ENCODE assay signal across 9 mouse cellular contexts in genomic region chr2:34897820-34898219, GRCm38 (mm10). TPM values are rescaled to one million over a fixed set of nuclear protein-coding genes. Genes with fewer than 3 reads are reported as not detected.
DNase-seq lines count a peak whose midpoint lies in the region; ATAC-seq and TF ChIP-seq lines count a peak whose summit lies in the region.
"Had no signal": no experiment of that assay in that cellular context is flagged by ENCODE, and none has a peak within 500 bp of the region (broad histone marks: within the 10 kb centered on the region; RNA-seq: fewer than 3 reads in every experiment).

No protein-coding gene starts in this region.

- DNase-seq in cerebellum, adult 2 months, result peak in 1 of 2 experiments; percentile 23
- DNase-seq in cerebellum, postnatal 4 days (ENCODE audit: low spot score in 2 of 2), result no peak
- DNase-seq in cerebellum, postnatal 14 days, result peak; percentile 59 to 66
- DNase-seq in right cerebral cortex, postnatal 4 days, result no peak

- peak; percentile 52; the same call in 1 of the 2 replicates for TF ChIP-seq CTCF in cerebellum, adult 2 months (IDR thresholded peaks at IDR 0.05; ENCODE audit: borderline replicate concordance, insufficient read depth, low read depth, low read length)
- peak; percentile 36 for TF ChIP-seq CTCF in C2C12 (IDR thresholded peaks at IDR 0.05; ENCODE audit: control insufficient read depth, insufficient read depth, insufficient read length)

- no peak overlapping the region for H3K4me3 ChIP-seq in cerebellum, adult 2 months (replicated peaks; ENCODE audit: insufficient read depth, low read depth, low read length)
- no peak overlapping the region for H3K4me3 ChIP-seq in C2C12 (ENCODE audit: insufficient read depth, poor library complexity, severe bottlenecking)
- H3K4me3 ChIP-seq in kidney, embryonic 16.5 days (ENCODE audit: low read length), result no peak overlapping the region
- no peak overlapping the region for H3K4me3 ChIP-seq in heart, embryonic 12.5 days
- H3K4me3 ChIP-seq: limb, embryonic 12.5 days had no signal

- H3K79me3 ChIP-seq in C2C12 (ENCODE audit: low read depth), result no peaks in the 10 kb centered on the region

- H3K27me3 ChIP-seq in cerebellum, adult 2 months (ENCODE audit: control insufficient read depth, insufficient read depth, low read length), result no peaks in the 10 kb centered on the region
- no peaks in the 10 kb centered on the region for H3K27me3 ChIP-seq in C2C12 (ENCODE audit: control insufficient read depth, insufficient read depth, insufficient read length)
- H3K27me3 ChIP-seq in kidney, embryonic 16.5 days (ENCODE audit: insufficient read depth, low read length), result no peaks in the 10 kb centered on the region
- H3K27me3 ChIP-seq in heart, embryonic 12.5 days (replicated peaks), result peaks cover 11% of the 10 kb centered on the region; the same call in 1 of the 2 replicates

- no peaks in the 10 kb centered on the region for H3K9me3 ChIP-seq in kidney, embryonic 16.5 days (ENCODE audit: low read length)
- no peaks in the 10 kb centered on the region for H3K9me3 ChIP-seq in heart, embryonic 12.5 days (replicated peaks)
- H3K9me3 ChIP-seq: limb, embryonic 12.5 days had no signal

- ATAC-seq in kidney, embryonic 16.5 days (ENCODE audit: low FRiP score, low TSS enrichment), result peak; percentile 32
- peak; percentile 85 for ATAC-seq in megakaryocyte progenitor cell, adult 5-6 weeks (replicated peaks; ENCODE audit: poor library complexity)
- ATAC-seq in heart, embryonic 12.5 days (ENCODE audit: insufficient number of reproducible peaks, low FRiP score), result no peak

- no peaks in the 10 kb centered on the region for H3K79me2 ChIP-seq in C2C12 (ENCODE audit: control insufficient read depth, insufficient read depth)

- H3K27ac ChIP-seq in cerebellum, adult 2 months (ENCODE audit: insufficient read depth, low read length), result no peak overlapping the region
- H3K27ac ChIP-seq in kidney, embryonic 16.5 days (ENCODE audit: low read length), result 0 out of 2 replicates have a peak overlapping the region, but pooled peaks have one; percentile 17
- H3K27ac ChIP-seq in heart, embryonic 12.5 days (ENCODE audit: poor library complexity, severe bottlenecking), result no peak overlapping the region
- H3K27ac ChIP-seq: limb, embryonic 12.5 days had no signal

- 24% methylated on average over 10 of the region's 10 CpGs for WGBS in cerebellum, adult 2 months
- WGBS in kidney, embryonic 16.5 days, result 17% methylated on average over 10 of the region's 10 CpGs
- WGBS in heart, embryonic 12.5 days, result 25% methylated on average over 10 of the region's 10 CpGs

- H3ac ChIP-seq in C2C12 (ENCODE audit: control insufficient read depth, insufficient read length, low read depth), result no peak overlapping the region

- peaks cover 41% of the 10 kb centered on the region for H3K36me3 ChIP-seq in C2C12 (ENCODE audit: control insufficient read depth, insufficient read depth)
- peaks cover 19% of the 10 kb centered on the region; the same call in 1 of the 2 replicates for H3K36me3 ChIP-seq in kidney, embryonic 16.5 days (ENCODE audit: insufficient read depth, low read length)
- no peaks in the 10 kb centered on the region; the same call in 1 of the 2 replicates for H3K36me3 ChIP-seq in heart, embryonic 12.5 days
- H3K36me3 ChIP-seq: limb, embryonic 12.5 days had no signal

- no peak overlapping the region for H3K4me2 ChIP-seq in kidney, embryonic 16.5 days (replicated peaks; ENCODE audit: low read depth, low read length)
- H3K4me2 ChIP-seq in heart, embryonic 12.5 days, result no peak overlapping the region
- H3K4me2 ChIP-seq: limb, embryonic 12.5 days had no signal

- no peak for TF ChIP-seq POLR2A in cerebellum, adult 2 months (IDR thresholded peaks at IDR 0.05; ENCODE audit: borderline replicate concordance, insufficient read depth, low read length)

- 0 out of 2 replicates have a peak overlapping the region, but pooled peaks have one; percentile 11 for H3K9ac ChIP-seq in kidney, embryonic 16.5 days (replicated peaks; ENCODE audit: low read length)
- no peak overlapping the region for H3K9ac ChIP-seq in heart, embryonic 12.5 days

- peaks cover 24% of the 10 kb centered on the region for H3K4me1 ChIP-seq in cerebellum, adult 2 months (ENCODE audit: control insufficient read depth, insufficient read depth, low read length)
- peaks cover 2% of the 10 kb centered on the region; the same call in 1 of the 2 replicates for H3K4me1 ChIP-seq in kidney, embryonic 16.5 days (ENCODE audit: insufficient read depth, low read length)
- peaks cover 3% of the 10 kb centered on the region for H3K4me1 ChIP-seq in heart, embryonic 12.5 days (replicated peaks)
- H3K4me1 ChIP-seq: limb, embryonic 12.5 days had no signal

TF ChIP-seq in C2C12, 6 proteins besides CTCF, POLR2A, EP300 and RAD21:
- TF ChIP-seq FOSL1 (IDR thresholded peaks at IDR 0.05; ENCODE audit: insufficient read depth, low read length, poor library complexity, severe bottlenecking) (no peak), USF1 (IDR thresholded peaks at IDR 0.05; ENCODE audit: low read depth) (no peak), MYOD1 (IDR thresholded peaks at IDR 0.05; ENCODE audit: control insufficient read depth, insufficient read length, low read depth) (no peak), CEBPB (IDR thresholded peaks at IDR 0.05; ENCODE audit: low read depth) (no peak)
TF ChIP-seq in C2C12: peak in this region for 0.

RNA-seq across cellular contexts. Expression of gene Phf19, which starts 16.0 kb away (rescaled TPM):
- 1.7 and 2.2 TPM in 2 replicates for polyA plus RNA-seq in cerebellum, adult 2 months (2012; rRNA removed)
- polyA plus RNA-seq in C2C12 (2012; fragmentation: generic; extraction: Trizol), result 7.6 TPM
- polyA plus RNA-seq in kidney, embryonic 16.5 days (2015; fragmentation: Nextera tagmentation; extraction: Ambion mirVana), result 21.4 and 22.2 TPM in 2 replicates
- 6.9 and 8.8 TPM in 2 replicates for total RNA-seq in megakaryocyte progenitor cell, adult 5-6 weeks (2015)
- 6.5 and 10.0 TPM in 2 replicates for total RNA-seq in megakaryocyte progenitor cell, adult 5-6 weeks (2017)
- 2.6 and 3.2 TPM in 2 replicates for polyA plus RNA-seq in heart, embryonic 12.5 days (2016; fragmentation: Nextera tagmentation; extraction: Ambion mirVana)

RNA-seq across cellular contexts. Expression of gene Psmd5, which starts 23.1 kb away (rescaled TPM):
- 47.9 and 52.9 TPM in 2 replicates for polyA plus RNA-seq in cerebellum, adult 2 months (2012; rRNA removed)
- polyA plus RNA-seq in C2C12 (2012; fragmentation: generic; extraction: Trizol), result 38.2 TPM
- polyA plus RNA-seq in kidney, embryonic 16.5 days (2015; fragmentation: Nextera tagmentation; extraction: Ambion mirVana), result 130 and 140 TPM in 2 replicates
- 81.7 and 88.9 TPM in 2 replicates for total RNA-seq in megakaryocyte progenitor cell, adult 5-6 weeks (2015)
- total RNA-seq in megakaryocyte progenitor cell, adult 5-6 weeks (2017), result 27.5 and 33.9 TPM in 2 replicates
- 59.7 and 60.0 TPM in 2 replicates for polyA plus RNA-seq in heart, embryonic 12.5 days (2016; fragmentation: Nextera tagmentation; extraction: Ambion mirVana)

RNA-seq across cellular contexts. Expression of gene Cutal, which starts 23.6 kb away (rescaled TPM):
- 0.88 and 0.89 TPM in 2 replicates for polyA plus RNA-seq in cerebellum, adult 2 months (2012; rRNA removed)
- polyA plus RNA-seq in C2C12 (2012; fragmentation: generic; extraction: Trizol), result 0.02 TPM
- 13.2 and 13.6 TPM in 2 replicates for polyA plus RNA-seq in kidney, embryonic 16.5 days (2015; fragmentation: Nextera tagmentation; extraction: Ambion mirVana)
- total RNA-seq in megakaryocyte progenitor cell, adult 5-6 weeks (2015), result not detected in 2 replicates
- not detected in 2 replicates for total RNA-seq in megakaryocyte progenitor cell, adult 5-6 weeks (2017)
- polyA plus RNA-seq in heart, embryonic 12.5 days (2016; fragmentation: Nextera tagmentation; extraction: Ambion mirVana), result not detected in 2 replicates

Comparison
In these comparisons a context has a peak if more than half of its experiments do, and no peak if none do; other contexts are left out.
1. DNase-seq: peak in cerebellum, postnatal 14 days (2 of 2); none in cerebellum, postnatal 4 days (0 of 2) and right cerebral cortex, postnatal 4 days (single experiment).